In the genomic region with DNA sequence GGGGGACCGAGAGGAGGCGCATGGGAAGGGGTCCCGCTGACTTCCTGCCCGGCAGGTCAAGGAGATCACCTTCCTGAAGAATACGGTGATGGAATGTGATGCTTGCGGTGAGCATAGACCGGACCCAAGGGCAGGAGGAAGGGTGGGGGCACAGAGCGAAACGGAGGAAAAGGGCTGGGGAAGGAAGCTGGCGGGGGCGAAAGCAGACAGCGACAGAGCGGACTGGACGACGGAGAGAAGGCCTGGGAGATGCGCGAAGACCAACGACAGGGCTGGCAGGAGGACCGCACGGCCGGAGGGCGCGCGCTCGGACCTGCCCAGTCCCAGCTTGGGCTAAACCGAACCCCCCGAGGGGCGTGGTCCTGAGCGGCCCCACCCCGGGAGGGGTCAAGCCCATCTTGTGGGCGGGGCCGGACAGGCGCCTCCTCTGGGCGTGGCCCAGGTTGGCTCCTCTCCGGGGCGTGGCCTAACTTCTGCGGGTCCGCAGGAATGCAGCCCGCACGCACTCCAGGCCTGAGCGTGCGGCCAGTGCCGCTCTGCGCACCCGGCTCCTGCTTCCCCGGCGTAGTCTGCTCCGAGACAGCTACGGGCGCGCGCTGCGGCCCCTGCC, we compare ENCODE assay signal across 7 mouse cellular contexts. TPM values are rescaled to one million over a fixed set of nuclear protein-coding genes. Genes with fewer than 3 reads are reported as not detected.
DNase-seq lines count a peak whose midpoint lies in the region; ATAC-seq and TF ChIP-seq lines count a peak whose summit lies in the region.

No protein-coding gene starts in this region.

- H3K4me2 ChIP-seq in liver, embryonic 15.5 days: peak overlapping the region; percentile 66

- H3K36me3 ChIP-seq in liver, embryonic 15.5 days (replicated peaks): no peaks in the 10 kb centered on the region
- H3K36me3 ChIP-seq in thymus, adult 2 months (ENCODE audit: control insufficient read depth, insufficient read depth, low read length): no peaks in the 10 kb centered on the region

- H3K27ac ChIP-seq in liver, embryonic 15.5 days (replicated peaks): no peak overlapping the region
- H3K27ac ChIP-seq in thymus, adult 2 months (ENCODE audit: control insufficient read depth, insufficient read depth, low read length): no peak overlapping the region

- peaks cover 42% of the 10 kb centered on the region for H3K4me1 ChIP-seq in liver, embryonic 15.5 days (replicated peaks)
- peaks cover 30% of the 10 kb centered on the region for H3K4me1 ChIP-seq in thymus, adult 2 months (replicated peaks; ENCODE audit: control insufficient read depth, insufficient read depth, low read length)

- H3K9me3 ChIP-seq in liver, embryonic 15.5 days (replicated peaks): no peaks in the 10 kb centered on the region

- peak; percentile 90 for DNase-seq in adrenal gland, postnatal 14 days
- DNase-seq in gastrocnemius, postnatal 25 days: peak; percentile 83
- DNase-seq in induced T-regulatory cell, adult 2 months (ENCODE audit: low read depth): peak; percentile 74
- peak; percentile 72 for DNase-seq in neural tube, embryonic 10.5 days (ENCODE audit: extremely low spot score, low spot score)
- peak; percentile 34 for DNase-seq in thymus, adult 2 months

- peaks cover 98% of the 10 kb centered on the region for H3K27me3 ChIP-seq in liver, embryonic 15.5 days
- H3K27me3 ChIP-seq in thymus, adult 2 months (ENCODE audit: control insufficient read depth, insufficient read depth, low read length): peaks cover 45% of the 10 kb centered on the region

- peak overlapping the region; percentile 47 for H3K4me3 ChIP-seq in liver, embryonic 15.5 days (replicated peaks)
- H3K4me3 ChIP-seq in thymus, adult 2 months (ENCODE audit: control insufficient read depth, insufficient read depth, low read length): peak overlapping the region; percentile 27

- H3K9ac ChIP-seq in liver, embryonic 15.5 days: no peak overlapping the region

- peak; percentile 19; the same call in 1 of the 2 replicates for ATAC-seq in common myeloid progenitor, adult 5-6 weeks (replicated peaks; ENCODE audit: low read depth, poor library complexity, severe bottlenecking)
- peak; percentile 57 for ATAC-seq in liver, embryonic 15.5 days (ENCODE audit: insufficient read depth)

- TF ChIP-seq POLR2A in thymus, adult 2 months (IDR thresholded peaks at IDR 0.05; ENCODE audit: control insufficient read depth, extremely low read depth, insufficient read depth, low read length, poor library complexity): no peak

- under 1% methylated on average over 53 of the region's 53 CpGs for WGBS in liver, embryonic 15.5 days (ENCODE audit: insufficient replicate concordance)
- WGBS in thymus, adult 2 months: 2% methylated on average over 53 of the region's 53 CpGs

- no peak for TF ChIP-seq CTCF in thymus, adult 2 months (IDR thresholded peaks at IDR 0.05; ENCODE audit: borderline replicate concordance, control insufficient read depth, extremely low read depth, insufficient read depth, low read length, poor library complexity)

RNA-seq across cellular contexts. Expression of a gene that starts 1.1 kb away (rescaled TPM):
- total RNA-seq in adrenal gland, postnatal 14 days (2021): 1.4 TPM in 1 of 2 replicates, not detected in the other
- 0.27 TPM in 1 of 2 replicates, not detected in the other for total RNA-seq in common myeloid progenitor, adult 5-6 weeks (2017)
- 10 to 100 TPM in 1 of 2 experiments, 1 to 10 TPM in 1; 5.9 to 14.7 TPM for total RNA-seq in gastrocnemius, postnatal 25 days (2021)
- 1.3 and 2.1 TPM in 2 replicates for polyA plus RNA-seq in liver, embryonic 15.5 days (2015; fragmentation: Nextera tagmentation; extraction: Ambion mirVana)
- 4.1 and 4.7 TPM in 2 replicates for polyA plus RNA-seq in thymus, adult 2 months (2012; rRNA removed)

RNA-seq across cellular contexts. Expression of a gene that starts 21.3 kb away (rescaled TPM):
- 64.0 and 64.4 TPM in 2 replicates for total RNA-seq in adrenal gland, postnatal 14 days (2021)
- 31.9 and 36.7 TPM in 2 replicates for total RNA-seq in common myeloid progenitor, adult 5-6 weeks (2017)
- 10 to 100 TPM; 28.9 to 29.5 TPM for total RNA-seq in gastrocnemius, postnatal 25 days (2021)
- polyA plus RNA-seq in liver, embryonic 15.5 days (2015; fragmentation: Nextera tagmentation; extraction: Ambion mirVana): 9.7 and 10.6 TPM in 2 replicates
- 76.0 and 104 TPM in 2 replicates for polyA plus RNA-seq in thymus, adult 2 months (2012; rRNA removed)

RNA-seq across cellular contexts. Expression of a gene that starts 44.8 kb away (rescaled TPM):
- total RNA-seq in adrenal gland, postnatal 14 days (2021): 0.41 and 1.2 TPM in 2 replicates
- total RNA-seq in common myeloid progenitor, adult 5-6 weeks (2017): not detected in 2 replicates
- 1 to 10 TPM in 1 of 2 experiments, under 1 TPM in 1; 0.72 to 2.5 TPM for total RNA-seq in gastrocnemius, postnatal 25 days (2021)
- 0.10 and 0.26 TPM in 2 replicates for polyA plus RNA-seq in liver, embryonic 15.5 days (2015; fragmentation: Nextera tagmentation; extraction: Ambion mirVana)
- polyA plus RNA-seq in thymus, adult 2 months (2012; rRNA removed): 0.13 and 0.23 TPM in 2 replicates

RNA-seq across cellular contexts. Expression of a gene that starts 58.8 kb away (rescaled TPM):
- 1.9 and 2.9 TPM in 2 replicates for total RNA-seq in adrenal gland, postnatal 14 days (2021)
- not detected in 2 replicates for total RNA-seq in common myeloid progenitor, adult 5-6 weeks (2017)
- total RNA-seq in gastrocnemius, postnatal 25 days (2021): 10 to 100 TPM; 13.8 to 15.8 TPM
- 0.13 and 0.25 TPM in 2 replicates for polyA plus RNA-seq in liver, embryonic 15.5 days (2015; fragmentation: Nextera tagmentation; extraction: Ambion mirVana)
- 0.13 and 0.61 TPM in 2 replicates for polyA plus RNA-seq in thymus, adult 2 months (2012; rRNA removed)

Comparison
In these comparisons a context has a peak if more than half of its experiments do, and no peak if none do; other contexts are left out.
1. DNase-seq: peak in every context shown above with its lines; median percentile 90 in adrenal gland, postnatal 14 days; 83 in gastrocnemius, postnatal 25 days; 74 in induced T-regulatory cell, adult 2 months; 72 in neural tube, embryonic 10.5 days; 34 in thymus, adult 2 months.